Mouse (Mus musculus) layer of hippocampus, postnatal 10 days (tissue): Measurements from ENCODE around the gene Adrb1. TPM values are rescaled to one million over a fixed set of nuclear protein-coding genes. Genes with fewer than 3 reads are reported as not detected.
"Not testable (repeated sequence)": the region's sequence is repeated elsewhere in the genome, so short reads cannot be mapped to it uniquely, and the experiment has no call there.

Experiments used
- DNase-seq, 2 experiments: peaks; one replicate each; pipeline ENCODE4 v3.0.0; 2021; ENCODE audit warnings: low spot score in 2 of 2
- total RNA-seq, 2 experiments: library from RNA; stranded (reverse); gene quantifications; 2 replicates each; pipeline ENCODE4 v1.2.3; 2021

Adrb1 gene
- total RNA-seq, 2 experiments from 2014 or later, result 12.1 to 12.8 TPM

DNA sequence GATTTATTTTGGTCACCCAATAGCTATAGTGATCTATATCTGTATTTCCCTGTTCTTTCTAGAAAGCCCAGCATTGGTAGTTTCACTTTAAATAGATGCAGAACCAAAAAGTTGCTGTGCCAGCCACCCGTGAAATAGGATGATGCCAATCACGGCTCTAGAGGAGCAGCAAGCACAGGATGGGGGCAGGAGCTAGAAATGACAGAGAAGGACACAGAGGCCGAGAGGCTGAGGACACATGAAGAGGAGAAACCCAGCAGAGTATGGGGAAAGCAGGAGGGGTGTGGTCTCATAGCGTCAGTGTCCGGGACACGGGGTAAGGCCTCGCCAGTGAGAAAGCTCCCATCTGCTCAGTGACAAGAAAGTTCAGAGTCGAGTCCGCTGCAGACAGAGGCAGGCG is 25.9 kb downstream of the Adrb1 start:
- no peak for DNase-seq

DNA sequence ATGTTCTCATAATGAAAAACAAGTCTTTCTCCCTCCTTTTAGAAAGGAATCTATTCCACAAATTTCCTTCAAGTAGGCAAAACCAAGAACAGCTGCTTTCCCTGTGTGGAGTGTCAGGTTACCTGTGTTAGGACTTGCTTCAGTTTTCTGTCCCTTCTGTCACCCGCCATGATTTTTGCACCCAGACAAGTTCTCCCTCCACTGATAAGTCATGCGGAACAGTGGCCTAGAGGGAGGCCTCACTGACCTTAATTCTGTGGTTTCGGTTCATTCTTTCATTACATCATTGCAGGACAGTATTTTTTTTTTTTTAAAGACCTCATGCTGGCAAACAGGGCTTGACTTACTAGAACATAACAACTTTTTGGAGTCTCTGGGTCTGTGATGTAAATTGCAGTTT is 27.3 kb downstream of the Adrb1 start:
- no peak for DNase-seq

DNA sequence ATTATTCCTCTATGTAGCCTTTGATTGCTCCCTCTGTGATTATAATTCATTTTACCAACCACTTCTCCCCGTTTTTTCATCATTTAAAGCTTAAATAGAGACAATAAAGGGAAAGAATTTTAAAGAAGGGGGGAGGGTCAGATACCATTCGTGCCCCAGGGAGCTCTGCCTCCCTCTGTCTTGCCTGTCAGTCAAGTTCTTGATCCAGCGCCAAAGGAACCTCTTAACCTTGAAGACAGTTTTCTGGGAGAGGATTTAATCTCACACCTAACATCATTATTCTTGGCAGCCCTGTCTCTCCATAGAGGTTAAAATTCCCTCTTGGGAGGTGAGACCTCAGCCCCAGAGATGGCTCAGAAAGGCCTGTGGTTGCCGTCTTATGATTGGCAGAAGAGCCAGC is 28.7 kb downstream of the Adrb1 start:
- DNase-seq, result no peak

DNA sequence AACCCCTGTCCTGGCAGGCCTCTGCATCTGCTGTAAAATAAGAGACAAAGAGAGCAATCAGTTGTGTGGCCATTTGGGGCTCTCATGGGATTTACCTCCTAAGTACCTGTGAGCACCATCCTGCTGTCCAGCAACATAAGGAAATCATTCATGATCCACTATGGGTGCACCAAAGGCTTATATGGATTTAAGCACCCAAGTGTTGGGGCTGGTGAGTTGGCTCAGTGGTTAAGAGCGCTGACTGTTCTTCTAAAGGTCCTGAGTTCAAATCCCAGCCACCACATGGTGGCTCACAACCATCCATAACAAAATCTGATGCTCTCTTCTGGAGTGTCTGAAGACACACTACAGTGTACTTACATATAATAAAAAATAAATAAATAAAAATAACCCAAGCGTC is 32.5 kb downstream of the Adrb1 start:
- not testable (repeated sequence) for DNase-seq

DNA sequence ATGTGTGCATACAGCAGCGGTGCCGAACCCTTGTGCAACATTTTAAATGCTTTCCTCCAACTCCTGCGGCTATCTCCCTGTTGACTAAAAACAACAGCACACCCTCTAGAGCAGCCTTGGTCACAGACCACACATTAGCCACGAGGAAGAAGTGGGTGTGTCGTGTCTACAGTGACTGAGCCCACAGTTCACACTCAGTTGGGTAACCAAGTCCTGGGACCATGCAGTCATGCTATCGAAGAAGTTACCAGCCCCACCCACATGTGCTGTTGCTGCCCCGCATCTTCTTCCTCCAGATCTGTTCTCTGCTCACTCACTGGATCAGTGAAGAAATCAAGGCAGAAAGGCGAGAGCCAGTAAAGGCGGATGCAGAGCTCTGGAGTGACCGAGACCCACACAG is 34.4 kb downstream of the Adrb1 start:
- no peak for DNase-seq

DNA sequence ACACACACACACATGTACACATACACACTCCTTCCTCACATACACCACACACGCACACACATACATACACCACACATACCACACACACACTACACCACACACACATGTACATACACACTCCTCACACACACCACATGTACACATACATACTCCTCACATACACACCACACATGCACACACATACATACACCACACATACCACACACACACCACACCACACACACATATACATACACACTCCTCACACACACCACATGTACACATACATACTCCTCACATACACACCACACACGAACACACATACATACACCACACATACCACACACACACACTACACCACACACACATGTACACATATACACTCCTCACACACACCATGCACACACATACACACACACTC is 36.3 kb downstream of the Adrb1 start:
- no peak for DNase-seq

DNA sequence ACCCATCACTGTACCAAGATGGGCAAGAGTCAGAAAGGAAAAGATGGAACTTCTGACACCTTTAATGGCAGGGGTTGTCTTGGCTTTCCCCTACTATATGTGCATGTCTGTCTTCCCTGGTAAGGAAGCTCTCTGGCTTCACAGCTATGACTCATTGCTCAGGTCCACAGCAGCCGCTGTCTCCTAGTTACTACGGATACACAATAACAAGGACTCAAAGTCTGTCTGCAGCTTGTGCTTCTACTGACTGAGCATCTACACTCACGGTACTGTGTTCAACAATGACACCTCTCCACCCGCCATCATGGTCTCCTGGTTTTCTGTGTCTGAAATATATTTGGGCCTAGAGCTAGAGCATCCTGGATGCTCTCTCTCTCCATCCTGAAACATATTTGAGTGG is 37.7 kb downstream of the Adrb1 start:
- DNase-seq, result no peak

DNA sequence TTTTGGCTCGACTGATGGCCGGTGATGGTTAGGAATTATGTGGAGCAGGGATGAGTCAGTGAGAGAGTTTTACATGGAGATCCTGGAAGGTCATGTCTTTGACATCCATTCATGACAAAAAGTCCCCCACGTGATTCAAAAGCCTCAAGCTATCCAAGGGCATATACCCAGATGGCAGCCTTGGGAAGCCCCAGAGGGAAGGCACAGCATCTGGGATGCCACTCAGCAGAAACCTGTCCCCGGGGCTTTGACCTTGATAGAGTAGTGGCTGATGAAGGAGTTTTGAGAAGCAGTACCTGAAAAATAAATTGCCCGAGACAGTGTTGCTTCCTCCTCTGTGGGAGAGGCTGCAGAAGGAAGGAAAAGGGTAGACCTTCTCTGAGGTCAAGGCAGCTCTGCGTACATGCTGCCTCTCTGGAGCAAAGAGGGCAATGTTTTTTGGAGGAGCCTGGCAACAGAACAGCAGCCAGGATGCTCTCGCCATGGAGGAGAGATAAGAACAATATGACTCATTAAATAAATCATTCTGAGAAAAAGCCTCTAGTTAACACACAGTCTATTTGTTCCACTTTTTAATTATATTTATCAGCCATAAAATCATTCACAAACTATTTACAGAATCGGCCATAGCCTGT is 38.4 kb downstream of the Adrb1 start:
- DNase-seq, result no peak

DNA sequence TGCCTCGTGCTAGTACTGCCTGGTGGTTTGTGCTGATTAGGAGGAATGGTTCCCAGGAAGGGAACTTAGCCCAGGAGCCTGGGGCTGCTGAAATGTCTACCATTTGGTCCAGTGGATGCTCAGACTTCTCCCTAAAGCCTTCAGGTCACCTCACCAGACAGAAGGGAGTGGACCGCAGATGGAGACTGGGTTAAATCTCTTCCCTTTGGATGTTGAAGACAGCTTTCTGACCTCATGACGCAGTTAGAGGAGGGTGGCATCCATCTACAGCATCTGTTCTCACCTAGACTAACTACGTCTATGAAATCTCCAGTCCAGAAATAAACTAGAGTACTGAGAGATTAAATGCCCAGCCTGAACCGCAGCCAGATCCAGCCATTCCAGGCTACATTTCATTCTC is 39.1 kb downstream of the Adrb1 start:
- DNase-seq, result no peak

DNA sequence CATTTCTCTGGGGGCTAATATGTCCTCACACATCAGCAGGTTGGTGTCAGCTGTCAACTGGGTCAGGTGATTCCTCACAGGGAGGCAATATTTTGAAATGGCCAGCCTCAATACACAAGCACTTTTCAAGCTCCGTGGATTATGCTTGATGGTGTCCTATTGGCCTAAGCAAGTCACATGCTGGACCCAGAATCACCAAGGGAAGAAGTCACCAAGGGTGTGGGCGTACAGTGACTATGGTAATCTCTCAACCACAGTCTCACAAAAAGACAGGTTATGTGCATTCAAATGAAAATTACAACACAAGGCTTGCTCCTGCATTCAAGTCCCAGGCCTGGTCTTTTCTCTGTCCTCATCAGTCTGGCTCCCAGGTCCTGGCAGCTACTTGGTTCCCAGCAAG is 39.7 kb downstream of the Adrb1 start:
- no peak for DNase-seq

DNA sequence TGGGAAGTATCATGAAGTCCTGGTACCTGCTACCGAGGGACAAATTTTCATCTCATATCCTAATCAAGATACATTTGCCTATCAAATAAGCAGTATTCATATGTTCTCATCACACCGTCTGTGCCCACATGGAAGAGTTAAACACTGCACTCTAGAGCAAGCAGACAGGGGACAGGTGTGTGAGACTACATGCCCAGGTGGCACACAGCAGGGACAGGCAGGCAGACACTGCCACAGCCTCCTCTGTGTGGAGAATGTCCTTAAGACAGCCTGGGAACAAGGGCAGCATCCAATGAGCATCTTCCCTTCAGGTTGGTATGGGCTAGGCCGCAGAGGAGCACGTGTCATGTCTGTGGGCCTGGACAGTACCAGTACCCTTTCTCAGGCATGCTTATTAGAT is 40.7 kb downstream of the Adrb1 start:
- DNase-seq, result no peak

DNA sequence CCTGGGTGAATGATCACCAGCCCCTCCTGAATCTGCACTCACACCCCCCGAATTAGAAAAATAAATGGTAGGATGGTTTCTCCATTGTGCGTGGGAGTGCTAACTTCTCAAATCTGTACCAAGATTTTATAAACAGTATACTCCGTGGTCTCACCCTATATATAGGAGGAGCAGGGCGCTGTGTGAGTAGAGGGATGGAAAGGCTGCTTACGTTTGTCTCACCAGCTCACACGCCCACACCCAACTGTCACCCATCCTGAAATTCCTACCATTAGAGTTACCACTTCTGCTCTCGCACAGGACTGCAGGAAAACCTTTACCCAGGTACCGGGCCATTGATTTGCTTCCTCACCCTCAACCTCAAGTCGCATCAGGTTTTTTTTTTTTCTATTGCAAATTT is 47.0 kb downstream of the Adrb1 start:
- no peak for DNase-seq

DNA sequence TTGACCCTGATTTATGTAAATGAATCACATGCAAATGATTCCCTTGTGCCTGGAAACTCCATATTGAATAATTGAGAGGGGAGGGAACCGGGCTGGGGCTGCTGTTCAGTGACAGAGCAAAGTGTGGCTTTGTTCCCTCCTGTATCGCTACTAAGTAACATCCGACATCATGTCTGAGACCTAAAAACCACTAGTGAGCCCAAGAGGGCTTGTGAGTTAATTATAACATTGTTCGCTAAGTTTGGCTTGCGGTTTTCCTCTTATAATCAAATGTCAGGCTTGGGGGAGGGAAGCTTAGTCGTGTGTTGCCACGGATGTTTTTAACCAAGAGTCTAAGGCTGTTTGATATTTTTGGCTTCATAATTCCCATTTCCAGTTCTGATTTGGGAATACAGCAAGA is 50.2 kb downstream of the Adrb1 start:
- no peak for DNase-seq

DNA sequence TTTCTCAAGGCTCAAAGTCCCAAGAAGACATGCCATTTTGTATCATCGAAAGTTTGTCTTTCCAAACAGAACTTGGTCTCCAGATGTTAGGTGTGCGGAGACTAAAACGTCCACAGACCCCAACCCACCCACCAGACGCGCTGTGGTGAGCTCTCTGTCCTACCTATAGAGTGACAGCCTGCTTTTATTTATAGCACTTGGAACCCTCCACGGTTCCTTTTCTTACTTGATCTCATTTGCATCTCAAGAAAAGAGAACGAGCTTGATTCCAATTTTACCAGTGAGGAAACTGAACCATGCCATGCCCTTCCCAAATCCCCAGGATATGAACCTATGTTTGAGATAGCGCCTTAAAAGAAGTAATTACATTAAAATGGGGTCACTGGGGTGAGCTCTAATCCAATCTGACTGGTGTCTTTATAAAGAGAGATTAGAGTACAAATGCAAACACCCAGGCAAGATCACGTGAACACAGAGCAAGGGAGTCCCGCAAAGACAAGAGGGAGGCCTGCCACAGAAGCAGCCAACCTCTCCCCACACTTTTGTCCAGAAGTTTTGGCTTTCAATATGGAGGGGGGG is 51.5 kb downstream of the Adrb1 start:
- DNase-seq, result no peak

DNA sequence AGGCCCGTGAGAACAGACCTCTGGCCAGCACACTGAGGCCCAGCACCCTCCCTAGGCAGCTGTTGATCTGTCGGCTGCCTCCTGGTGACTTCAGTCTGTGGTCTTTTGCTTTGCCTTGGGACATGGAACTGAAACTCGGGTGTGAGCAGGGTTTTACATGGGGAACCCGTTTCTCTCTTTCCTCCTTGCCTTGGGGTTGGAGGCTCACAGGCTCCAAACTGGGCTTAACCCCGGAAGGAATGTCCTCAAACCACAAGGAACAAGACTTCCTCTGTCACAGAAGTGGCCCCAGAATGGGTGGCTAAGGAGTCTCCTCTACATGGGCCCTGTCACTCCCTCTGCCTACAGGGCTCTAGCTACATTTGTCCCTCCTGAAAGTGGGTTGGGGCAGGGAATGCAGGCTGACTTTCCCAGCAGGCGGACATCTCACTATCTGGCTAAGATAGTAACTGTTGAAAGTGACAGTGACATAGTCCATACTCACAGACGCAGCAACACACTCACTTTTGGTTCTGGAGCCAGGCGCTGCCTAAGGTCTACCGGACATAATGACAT is 52.5 kb downstream of the Adrb1 start:
- DNase-seq, result no peak

DNA sequence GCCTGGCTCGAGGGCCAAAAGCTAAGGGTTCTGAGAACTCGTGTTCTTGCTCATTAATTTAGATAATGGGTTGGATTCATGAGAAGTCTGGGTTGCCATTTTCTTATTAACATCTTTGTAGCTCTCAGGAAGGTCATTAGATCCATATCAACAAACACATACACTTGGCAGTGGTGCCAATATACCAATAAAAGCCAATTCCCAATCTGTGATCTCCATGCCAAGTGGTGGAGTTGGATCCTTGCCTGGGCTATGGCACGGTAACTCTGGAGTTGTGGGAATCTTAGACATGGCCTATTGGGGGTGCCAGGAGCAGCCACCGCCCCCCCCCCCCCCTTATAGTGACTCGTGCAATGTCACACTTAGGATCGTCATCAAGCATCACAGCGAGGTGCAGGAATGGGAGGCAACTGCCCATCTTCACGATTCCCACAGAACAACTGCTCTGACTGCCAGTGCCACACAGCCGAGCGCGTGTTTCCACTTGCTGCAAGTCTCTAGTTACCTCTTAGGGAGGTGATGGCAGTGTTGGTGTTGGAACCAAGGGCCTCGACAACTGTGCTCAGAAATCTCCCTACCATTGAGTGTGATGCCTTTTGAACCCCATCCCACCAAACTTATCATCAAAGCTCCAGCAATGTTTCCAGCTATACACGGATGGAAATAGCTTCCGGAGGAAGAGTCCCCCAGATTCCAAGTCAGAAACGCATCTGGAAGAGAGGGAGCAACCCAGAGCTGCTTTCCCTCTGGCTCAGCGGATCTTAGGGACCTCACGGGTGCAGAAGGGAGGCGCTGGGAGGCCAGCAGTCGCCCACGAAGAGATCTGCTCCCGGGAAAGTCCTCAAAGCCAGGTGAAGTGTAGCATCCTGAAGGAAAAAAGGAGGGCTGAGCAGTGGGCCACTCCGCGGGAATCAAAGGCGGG is 53.2 kb downstream of the Adrb1 start:
- no peak for DNase-seq

DNA sequence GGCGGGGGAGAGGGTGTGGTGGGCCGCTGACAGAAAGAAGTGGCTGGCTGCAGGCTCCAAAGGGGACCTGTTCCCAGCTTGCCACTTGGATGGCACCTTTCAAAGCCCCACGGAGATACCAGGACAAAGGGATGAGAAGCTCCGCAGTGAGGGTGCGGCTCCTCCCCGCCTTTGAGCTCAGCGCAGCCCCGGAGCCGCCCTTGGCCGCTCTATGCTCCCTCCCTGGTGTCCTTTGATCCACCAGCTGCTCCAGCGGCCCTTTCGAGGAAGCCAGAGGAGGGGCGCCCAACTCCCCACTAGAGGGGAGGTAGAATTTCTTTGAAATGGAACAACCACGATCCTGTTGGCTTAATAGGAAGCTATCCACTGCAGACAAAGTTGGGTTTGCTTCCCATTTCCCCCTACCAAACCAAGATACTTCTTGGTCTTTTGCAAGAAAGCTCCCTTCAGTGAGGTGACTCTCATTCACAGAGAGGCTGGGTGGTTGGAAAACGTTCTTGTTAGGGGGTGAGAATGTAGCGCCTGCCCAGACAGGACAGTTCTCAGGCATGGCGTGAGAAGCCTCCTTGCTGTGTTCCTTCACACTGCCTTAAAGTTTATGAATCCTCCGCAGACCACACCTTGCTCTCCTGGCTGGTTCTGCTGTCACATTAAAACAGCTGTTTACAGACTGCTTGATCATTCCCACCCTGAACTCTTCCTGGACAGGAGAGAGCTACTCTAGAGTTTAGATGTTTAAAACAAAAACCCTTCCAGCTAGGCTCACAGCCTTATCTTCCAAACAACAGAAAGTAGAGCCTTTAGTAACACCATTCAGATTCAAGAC is 54.1 kb downstream of the Adrb1 start:
- DNase-seq, result no peak

DNA sequence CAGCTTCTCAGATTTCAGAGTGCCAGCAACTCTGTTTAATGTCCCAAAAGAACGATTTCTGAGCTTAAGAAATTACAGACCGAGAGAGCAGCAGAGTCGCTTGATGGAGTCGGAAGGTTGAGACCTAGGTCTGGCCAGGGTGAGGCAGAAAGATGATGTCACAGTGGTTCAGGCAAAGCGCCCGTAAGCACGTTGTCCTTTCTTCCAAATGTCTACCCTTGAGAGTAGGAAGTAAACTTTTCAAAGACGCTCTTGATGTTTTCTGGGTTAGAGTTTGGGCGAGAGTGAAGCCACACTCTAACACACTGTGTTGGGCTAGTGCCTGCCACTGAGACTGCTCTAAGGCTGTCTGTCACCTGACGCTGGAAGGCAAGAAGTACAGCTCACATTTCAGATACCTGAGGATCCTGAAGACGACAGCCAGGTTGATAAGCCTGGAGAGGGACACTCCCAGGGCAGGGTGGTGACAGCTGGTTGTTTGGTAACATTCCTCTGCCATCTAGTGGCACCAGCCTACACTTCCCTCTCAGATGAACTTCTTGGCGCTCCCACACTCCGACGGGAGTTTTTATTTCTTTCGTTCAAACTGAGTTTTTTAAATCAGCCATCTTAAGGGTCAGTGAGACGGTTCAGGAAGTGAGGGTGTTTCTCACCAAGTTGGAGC is 54.9 kb downstream of the Adrb1 start:
- DNase-seq, result peak; percentile 50 to 60

DNA sequence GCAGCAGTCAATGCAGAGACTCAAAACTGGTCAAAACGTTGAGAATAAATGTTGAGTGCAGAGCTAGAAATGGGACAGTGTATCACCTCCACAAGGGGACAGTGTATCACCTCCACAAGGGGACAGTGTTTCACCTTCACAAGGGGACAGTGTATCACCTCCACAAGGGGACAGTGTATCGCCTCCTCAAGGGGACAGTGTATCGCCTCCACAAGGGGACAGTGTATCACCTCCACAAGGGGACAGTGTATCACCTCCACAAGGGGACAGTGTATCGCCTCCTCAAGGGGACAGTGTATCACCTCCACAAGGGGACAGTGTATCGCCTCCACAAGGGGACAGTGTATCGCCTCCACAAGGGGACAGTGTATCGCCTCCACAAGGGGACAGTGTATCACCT is 56.5 kb downstream of the Adrb1 start:
- DNase-seq, result not testable (repeated sequence)
